In the genomic region with DNA sequence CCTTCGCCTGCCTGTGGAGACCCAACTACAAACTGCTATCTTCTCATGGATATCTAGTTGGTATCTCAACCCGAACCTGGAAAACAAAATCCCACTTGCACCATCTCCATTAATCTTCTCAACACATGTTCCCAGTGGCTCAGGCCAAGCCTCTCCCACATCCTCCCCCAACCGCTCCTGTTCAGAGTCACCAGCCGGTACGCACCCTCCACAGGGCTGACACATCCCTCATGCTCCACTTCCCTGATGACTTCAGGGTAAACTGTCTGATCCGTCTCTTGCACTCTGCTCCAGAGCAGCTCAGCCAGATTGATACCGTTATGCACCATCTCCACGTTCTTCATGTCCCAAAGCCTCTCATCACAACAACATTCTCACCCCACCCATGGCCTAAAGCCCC, we compare ENCODE assay signal across 13 mouse cellular contexts.
"Had no signal": no experiment of that assay in that cellular context is flagged by ENCODE, and none has a peak within 500 bp of the region (broad histone marks: within the 10 kb centered on the region; RNA-seq: fewer than 3 reads in every experiment).

No protein-coding gene starts in this region.

- H3K27me3 ChIP-seq: liver, embryonic 15.5 days; midbrain, embryonic 13.5 days had no signal

- H3K4me2 ChIP-seq: liver, embryonic 11.5 days; liver, embryonic 15.5 days; midbrain, embryonic 13.5 days had no signal

- ATAC-seq: hindbrain, embryonic 16.5 days; inflammation-experienced regulatory T-cells, adult 6 months; lung, postnatal 0 days; midbrain, embryonic 13.5 days had no signal

- H3K4me3 ChIP-seq: left cerebral cortex, adult 2 months; limb, embryonic 10.5 days; liver, embryonic 15.5 days; midbrain, embryonic 13.5 days had no signal

- H3K9ac ChIP-seq: liver, embryonic 15.5 days; midbrain, embryonic 13.5 days had no signal

- DNase-seq: kidney, adult 18-20 months; lung, adult 2 months; lung, postnatal 36 days; thymus, postnatal 14 days had no signal

- H3K4me1 ChIP-seq: liver, embryonic 15.5 days; midbrain, embryonic 13.5 days had no signal

- H3K36me3 ChIP-seq: limb, embryonic 10.5 days; liver, embryonic 15.5 days; midbrain, embryonic 13.5 days had no signal

- H3K27ac ChIP-seq: left cerebral cortex, adult 2 months; limb, embryonic 10.5 days; liver, embryonic 15.5 days; midbrain, embryonic 13.5 days; stomach, postnatal 0 days had no signal

- H3K9me3 ChIP-seq: limb, embryonic 10.5 days; liver, embryonic 15.5 days; midbrain, embryonic 13.5 days had no signal
